Mouse (Mus musculus) right cerebral cortex, postnatal 25 days (tissue): ENCODE measurements around the gene Dock6.
"Not testable (repeated sequence)": the region's sequence is repeated elsewhere in the genome, so short reads cannot be mapped to it uniquely, and the experiment has no call there.

Source experiments
- DNase-seq: peaks from one replicate; pipeline ENCODE4 v3.0.0; 2022

Dock6 gene

GRCm38 (mm10) chr9:21774353-21774752, 78.1 kb downstream of the Dock6 start:
- DNase-seq = no peak

GRCm38 (mm10) chr9:21773396-21773795, 79.0 kb downstream of the Dock6 start:
- not testable (repeated sequence) for DNase-seq

GRCm38 (mm10) chr9:21769558-21770183, 82.8 kb downstream of the Dock6 start:
- DNase-seq = no peak

GRCm38 (mm10) chr9:21768511-21769411, 83.7 kb downstream of the Dock6 start:
- DNase-seq = no peak

GRCm38 (mm10) chr9:21767896-21768295, 84.5 kb downstream of the Dock6 start:
- DNase-seq = no peak

- DNase-seq = no peak
These were observed 88.1 kb downstream of the Dock6 start for GRCm38 (mm10) chr9:21764084-21764999.

- DNase-seq = no peak
These were observed 90.3 kb downstream of the Dock6 start for GRCm38 (mm10) chr9:21762135-21762534.

GRCm38 (mm10) chr9:21760155-21761088, 92.0 kb downstream of the Dock6 start, which contains the start of gene Spc24:
Gene Spc24, minus strand, starts transcription at chr9:21760303.
- DNase-seq = peak; percentile 92

- no peak for DNase-seq
These were observed 92.7 kb downstream of the Dock6 start for GRCm38 (mm10) chr9:21759718-21760117.

GRCm38 (mm10) chr9:21758576-21759529, 93.6 kb downstream of the Dock6 start:
- no peak for DNase-seq

GRCm38 (mm10) chr9:21754516-21755321, 97.7 kb downstream of the Dock6 start:
- no peak for DNase-seq

- no peak for DNase-seq
These were observed 98.4 kb downstream of the Dock6 start for GRCm38 (mm10) chr9:21754003-21754402.

- peak; percentile 44 for DNase-seq
These were observed 100.1 kb downstream of the Dock6 start for GRCm38 (mm10) chr9:21752252-21752792.

GRCm38 (mm10) chr9:21751347-21751746, 101.1 kb downstream of the Dock6 start:
- no peak for DNase-seq

- no peak for DNase-seq
These were observed 102.1 kb downstream of the Dock6 start for GRCm38 (mm10) chr9:21750370-21750769.
